Mouse (Mus musculus): ENCODE measurements around the gene Kdm6a. TPM values are rescaled to one million over a fixed set of nuclear protein-coding genes. Genes with fewer than 3 reads are reported as not detected.

Gene Kdm6a
- polyA plus RNA-seq, 1 experiment from 2014 or later = 33.4 TPM

DNA sequence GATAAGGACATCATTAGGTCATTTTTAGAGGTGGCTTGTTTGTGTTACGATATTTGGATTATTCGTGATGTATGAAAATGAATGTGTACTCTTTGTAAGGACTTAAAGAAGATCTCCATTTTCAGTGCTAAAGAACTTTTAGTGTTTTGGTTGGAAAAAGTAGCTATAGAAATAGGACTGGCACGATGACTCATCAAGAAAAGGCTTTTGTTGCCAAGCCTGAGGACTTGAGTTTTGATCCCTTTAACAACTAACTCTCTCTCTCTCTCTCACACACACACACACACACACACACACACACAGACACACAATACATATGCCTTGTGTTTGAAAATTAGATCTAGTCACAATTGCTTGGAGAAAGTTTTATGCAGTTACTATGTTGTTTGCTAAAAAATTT lies 4.6 kb downstream of the Kdm6a start:
- Histone ChIP-seq H3K4me2 (replicated peaks; ENCODE audit: low read depth, low read length) (no peak overlapping the region), H3K9me3 (ENCODE audit: control insufficient read depth, low read depth, low read length) (no peaks in the 10 kb centered on the region), H3K4me1 (ENCODE audit: control insufficient read depth, insufficient read depth, low read length) (no peaks in the 10 kb centered on the region), H3K27me3 (ENCODE audit: control insufficient read depth, insufficient read depth, low read length) (no peaks in the 10 kb centered on the region), H3K4me3 (ENCODE audit: low read depth, low read length) (no peak overlapping the region), H3K36me3 (ENCODE audit: control insufficient read depth, insufficient read depth, low read length) (no peaks in the 10 kb centered on the region), H3K27ac (ENCODE audit: low read length) (no peak overlapping the region), H3K9ac (replicated peaks; ENCODE audit: low read depth, low read length) (no peak overlapping the region)
- 75% methylated on average over 3 of the region's 3 CpGs for WGBS
- ATAC-seq (ENCODE audit: insufficient number of reproducible peaks, insufficient read depth, low FRiP score, low read depth) = no peak

DNA sequence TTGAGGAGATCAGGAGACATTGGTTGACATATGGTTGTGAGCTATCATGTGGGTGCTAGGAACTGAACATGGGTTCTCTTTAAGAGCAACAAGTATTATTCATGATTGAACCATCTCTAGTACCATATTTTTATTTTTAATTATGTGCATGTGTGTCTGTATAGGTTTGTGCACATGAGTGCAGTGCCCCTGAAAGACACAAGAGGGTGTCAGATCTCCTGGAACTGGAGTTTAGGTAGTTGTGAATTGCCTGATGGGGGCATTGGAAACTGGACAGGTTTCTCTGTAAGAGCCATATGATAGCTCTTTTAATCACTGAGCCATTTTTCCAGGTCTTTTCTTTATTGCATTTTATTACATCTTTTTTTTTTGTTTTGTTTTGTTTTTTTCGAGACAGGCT lies 6.6 kb downstream of the Kdm6a start:
- Histone ChIP-seq H3K4me3 (ENCODE audit: low read depth, low read length) (no peak overlapping the region), H3K9ac (replicated peaks; ENCODE audit: low read depth, low read length) (no peak overlapping the region), H3K9me3 (ENCODE audit: control insufficient read depth, low read depth, low read length) (no peaks in the 10 kb centered on the region), H3K4me1 (ENCODE audit: control insufficient read depth, insufficient read depth, low read length) (no peaks in the 10 kb centered on the region), H3K36me3 (ENCODE audit: control insufficient read depth, insufficient read depth, low read length) (no peaks in the 10 kb centered on the region), H3K4me2 (replicated peaks; ENCODE audit: low read depth, low read length) (no peak overlapping the region), H3K27me3 (ENCODE audit: control insufficient read depth, insufficient read depth, low read length) (no peaks in the 10 kb centered on the region), H3K27ac (ENCODE audit: low read length) (no peak overlapping the region)
- no peak for ATAC-seq (ENCODE audit: insufficient number of reproducible peaks, insufficient read depth, low FRiP score, low read depth)
- 80% methylated on average over 1 of the region's 1 CpGs for WGBS

DNA sequence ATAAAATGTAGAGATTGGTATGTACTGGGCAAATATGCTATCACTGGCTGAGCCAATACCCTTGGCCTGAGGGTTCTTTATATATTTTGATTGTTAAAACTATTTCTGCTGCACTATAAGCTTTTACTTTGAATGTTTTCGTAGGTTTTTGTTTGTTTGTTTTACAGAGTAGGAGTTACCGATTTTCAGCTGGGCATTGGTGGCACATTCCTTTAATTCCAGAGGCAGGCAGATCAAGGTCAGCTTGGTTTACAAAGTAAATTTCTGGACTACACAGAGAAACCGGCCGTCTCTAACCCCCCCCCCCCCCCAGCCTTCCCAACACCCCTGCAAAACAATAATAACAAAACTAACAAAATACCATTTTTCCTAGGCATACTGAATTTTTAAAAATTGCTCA lies 12.5 kb downstream of the Kdm6a start:
- H3K27ac ChIP-seq (ENCODE audit: low read length) = no peak overlapping the region
- WGBS = 15% methylated on average over 4 of the region's 4 CpGs
- no peak overlapping the region for H3K4me2 ChIP-seq (replicated peaks; ENCODE audit: low read depth, low read length)
- no peak overlapping the region for H3K4me3 ChIP-seq (ENCODE audit: low read depth, low read length)
- H3K9me3 ChIP-seq (ENCODE audit: control insufficient read depth, low read depth, low read length) = no peaks in the 10 kb centered on the region
- H3K36me3 ChIP-seq (ENCODE audit: control insufficient read depth, insufficient read depth, low read length) = no peaks in the 10 kb centered on the region
- no peak for ATAC-seq (ENCODE audit: insufficient number of reproducible peaks, insufficient read depth, low FRiP score, low read depth)
- H3K9ac ChIP-seq (replicated peaks; ENCODE audit: low read depth, low read length) = no peak overlapping the region
- no peaks in the 10 kb centered on the region for H3K4me1 ChIP-seq (ENCODE audit: control insufficient read depth, insufficient read depth, low read length)
- H3K27me3 ChIP-seq (ENCODE audit: control insufficient read depth, insufficient read depth, low read length) = no peaks in the 10 kb centered on the region

DNA sequence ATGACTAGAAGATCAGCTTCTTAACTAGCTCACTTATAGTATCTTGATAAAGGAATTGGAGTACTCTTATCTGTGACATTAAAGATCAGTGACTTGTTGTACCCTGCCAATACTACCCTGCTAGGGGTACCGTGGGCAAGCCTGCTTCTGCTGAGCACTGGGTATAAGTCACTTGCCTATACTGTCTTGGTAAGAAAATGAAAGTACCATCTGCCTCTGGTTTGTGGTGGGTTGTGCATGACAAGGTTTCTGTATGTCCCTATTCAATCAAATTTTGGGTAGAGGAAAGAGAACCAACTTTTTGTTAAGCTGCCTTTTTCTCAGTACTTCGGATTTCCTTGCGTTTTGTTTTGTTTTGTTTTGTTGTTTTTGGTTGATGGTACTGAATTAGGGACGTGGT lies 15.4 kb downstream of the Kdm6a start:
- no peaks in the 10 kb centered on the region for H3K4me1 ChIP-seq (ENCODE audit: control insufficient read depth, insufficient read depth, low read length)

DNA sequence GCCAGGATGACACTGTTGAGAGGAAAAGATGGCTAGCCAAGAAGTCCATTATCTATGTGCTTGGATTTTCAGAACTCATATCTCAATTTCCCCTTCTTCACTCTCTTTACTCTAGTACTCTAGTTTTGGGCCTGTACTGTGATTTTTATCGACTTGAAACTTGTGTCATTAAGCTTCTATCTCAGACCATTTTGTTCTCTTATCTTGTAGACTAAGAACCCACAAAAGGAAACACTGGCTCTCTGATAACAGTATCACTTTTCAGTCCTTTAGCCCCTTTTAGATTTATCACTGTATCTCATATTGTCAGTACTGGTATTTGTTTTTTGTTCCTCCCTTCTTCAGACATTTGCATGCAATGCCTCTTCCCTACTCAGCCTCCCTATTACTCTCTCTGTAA lies 17.1 kb downstream of the Kdm6a start:
- Histone ChIP-seq H3K27me3 (ENCODE audit: control insufficient read depth, insufficient read depth, low read length) (no peaks in the 10 kb centered on the region), H3K4me2 (replicated peaks; ENCODE audit: low read depth, low read length) (no peak overlapping the region), H3K9ac (replicated peaks; ENCODE audit: low read depth, low read length) (no peak overlapping the region), H3K36me3 (ENCODE audit: control insufficient read depth, insufficient read depth, low read length) (no peaks in the 10 kb centered on the region), H3K27ac (ENCODE audit: low read length) (no peak overlapping the region), H3K4me3 (ENCODE audit: low read depth, low read length) (no peak overlapping the region), H3K9me3 (ENCODE audit: control insufficient read depth, low read depth, low read length) (no peaks in the 10 kb centered on the region), H3K4me1 (ENCODE audit: control insufficient read depth, insufficient read depth, low read length) (no peaks in the 10 kb centered on the region)
- 56% methylated on average over 1 of the region's 1 CpGs for WGBS
- ATAC-seq (ENCODE audit: insufficient number of reproducible peaks, insufficient read depth, low FRiP score, low read depth) = no peak

More for the DNA sequence above, 15.4 kb downstream of the Kdm6a start:
- no peaks in the 10 kb centered on the region for H3K36me3 ChIP-seq (ENCODE audit: control insufficient read depth, insufficient read depth, low read length)
- 88% methylated on average over 4 of the region's 4 CpGs for WGBS
- no peaks in the 10 kb centered on the region for H3K27me3 ChIP-seq (ENCODE audit: control insufficient read depth, insufficient read depth, low read length)
- no peaks in the 10 kb centered on the region for H3K9me3 ChIP-seq (ENCODE audit: control insufficient read depth, low read depth, low read length)
- no peak for ATAC-seq (ENCODE audit: insufficient number of reproducible peaks, insufficient read depth, low FRiP score, low read depth)
- H3K4me2 ChIP-seq (replicated peaks; ENCODE audit: low read depth, low read length) = no peak overlapping the region
- H3K27ac ChIP-seq (ENCODE audit: low read length) = no peak overlapping the region
- no peak overlapping the region for H3K4me3 ChIP-seq (ENCODE audit: low read depth, low read length)
- H3K9ac ChIP-seq (replicated peaks; ENCODE audit: low read depth, low read length) = no peak overlapping the region

DNA sequence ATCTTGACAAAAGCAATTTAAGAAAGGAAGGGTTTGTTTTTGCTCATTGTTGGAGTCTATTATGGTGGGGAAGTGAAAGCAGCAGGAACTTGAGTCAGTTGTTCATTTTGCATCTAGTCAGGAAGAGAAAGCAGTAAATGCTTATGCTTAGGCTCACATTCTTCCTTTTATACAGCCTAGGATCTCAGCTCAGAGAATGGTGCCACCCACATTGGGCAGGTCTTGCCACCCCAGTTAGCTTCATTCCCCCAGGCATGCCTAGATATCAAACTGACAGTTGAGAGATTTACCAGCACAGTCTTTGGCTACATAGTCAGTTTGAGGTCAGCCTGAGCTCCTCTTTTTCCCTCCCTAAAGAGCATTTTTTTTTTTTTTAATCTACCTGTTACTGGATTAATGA lies 24.8 kb downstream of the Kdm6a start:
- no peaks in the 10 kb centered on the region for H3K4me1 ChIP-seq (ENCODE audit: control insufficient read depth, insufficient read depth, low read length)
- no peaks in the 10 kb centered on the region for H3K9me3 ChIP-seq (ENCODE audit: control insufficient read depth, low read depth, low read length)
- H3K27me3 ChIP-seq (ENCODE audit: control insufficient read depth, insufficient read depth, low read length) = no peaks in the 10 kb centered on the region
- H3K36me3 ChIP-seq (ENCODE audit: control insufficient read depth, insufficient read depth, low read length) = no peaks in the 10 kb centered on the region
- H3K4me3 ChIP-seq (ENCODE audit: low read depth, low read length) = no peak overlapping the region
- no peak overlapping the region for H3K27ac ChIP-seq (ENCODE audit: low read length)
- H3K4me2 ChIP-seq (replicated peaks; ENCODE audit: low read depth, low read length) = no peak overlapping the region
- ATAC-seq (ENCODE audit: insufficient number of reproducible peaks, insufficient read depth, low FRiP score, low read depth) = no peak
- no peak overlapping the region for H3K9ac ChIP-seq (replicated peaks; ENCODE audit: low read depth, low read length)

DNA sequence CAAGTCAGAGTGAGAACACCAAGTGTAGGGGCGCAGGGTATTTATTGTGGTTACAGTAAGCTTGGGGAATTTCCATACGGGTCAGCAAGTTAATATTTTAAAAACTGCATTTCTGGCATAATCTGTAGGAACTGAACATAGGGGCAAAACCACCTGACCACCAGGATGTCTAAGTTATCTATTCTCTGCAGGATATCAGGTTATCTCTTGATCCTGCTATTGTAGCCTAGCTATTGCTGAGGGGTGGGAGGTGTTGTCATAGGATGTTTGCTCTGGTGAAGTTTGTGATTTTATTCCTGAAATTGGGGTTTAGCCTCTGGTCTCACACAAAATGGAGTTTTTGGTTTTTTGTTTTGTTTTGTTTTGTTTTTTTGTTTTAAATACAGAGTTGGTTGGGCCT lies 25.9 kb downstream of the Kdm6a start:
- Histone ChIP-seq H3K36me3 (ENCODE audit: control insufficient read depth, insufficient read depth, low read length) (no peaks in the 10 kb centered on the region), H3K4me3 (ENCODE audit: low read depth, low read length) (no peak overlapping the region), H3K9ac (replicated peaks; ENCODE audit: low read depth, low read length) (no peak overlapping the region), H3K4me2 (replicated peaks; ENCODE audit: low read depth, low read length) (no peak overlapping the region), H3K27ac (ENCODE audit: low read length) (no peak overlapping the region), H3K9me3 (ENCODE audit: control insufficient read depth, low read depth, low read length) (no peaks in the 10 kb centered on the region), H3K27me3 (ENCODE audit: control insufficient read depth, insufficient read depth, low read length) (no peaks in the 10 kb centered on the region), H3K4me1 (ENCODE audit: control insufficient read depth, insufficient read depth, low read length) (no peaks in the 10 kb centered on the region)
- ATAC-seq (ENCODE audit: insufficient number of reproducible peaks, insufficient read depth, low FRiP score, low read depth) = no peak
- WGBS = 81% methylated on average over 2 of the region's 2 CpGs

DNA sequence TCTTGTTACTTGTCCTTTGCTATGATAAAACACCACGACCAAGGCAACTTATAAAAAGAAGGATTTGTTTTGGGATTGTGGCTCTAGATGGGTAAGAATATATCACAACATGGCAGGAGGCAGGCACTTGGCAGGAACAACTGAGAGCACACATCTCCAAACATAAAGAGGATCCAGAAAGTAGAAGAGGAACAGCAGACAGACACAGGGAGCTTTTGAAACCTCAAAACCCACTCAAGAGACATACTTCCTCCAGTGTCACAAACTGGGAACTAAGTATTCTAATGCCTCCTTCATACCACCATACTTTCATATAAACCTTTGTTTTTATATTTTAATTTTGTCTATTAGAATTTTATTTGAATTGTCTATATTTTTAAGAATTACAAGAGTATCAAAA lies 77.2 kb downstream of the Kdm6a start:
- Histone ChIP-seq H3K36me3 (ENCODE audit: control insufficient read depth, insufficient read depth, low read length) (peaks cover 5% of the 10 kb centered on the region; the same call in 1 of the 2 replicates), H3K9me3 (ENCODE audit: control insufficient read depth, low read depth, low read length) (no peaks in the 10 kb centered on the region), H3K9ac (replicated peaks; ENCODE audit: low read depth, low read length) (no peak overlapping the region), H3K4me1 (ENCODE audit: control insufficient read depth, insufficient read depth, low read length) (no peaks in the 10 kb centered on the region), H3K4me2 (replicated peaks; ENCODE audit: low read depth, low read length) (no peak overlapping the region), H3K27me3 (ENCODE audit: control insufficient read depth, insufficient read depth, low read length) (no peaks in the 10 kb centered on the region), H3K27ac (ENCODE audit: low read length) (no peak overlapping the region), H3K4me3 (ENCODE audit: low read depth, low read length) (no peak overlapping the region)
- 74% methylated on average over 1 of the region's 1 CpGs for WGBS
- no peak for ATAC-seq (ENCODE audit: insufficient number of reproducible peaks, insufficient read depth, low FRiP score, low read depth)

DNA sequence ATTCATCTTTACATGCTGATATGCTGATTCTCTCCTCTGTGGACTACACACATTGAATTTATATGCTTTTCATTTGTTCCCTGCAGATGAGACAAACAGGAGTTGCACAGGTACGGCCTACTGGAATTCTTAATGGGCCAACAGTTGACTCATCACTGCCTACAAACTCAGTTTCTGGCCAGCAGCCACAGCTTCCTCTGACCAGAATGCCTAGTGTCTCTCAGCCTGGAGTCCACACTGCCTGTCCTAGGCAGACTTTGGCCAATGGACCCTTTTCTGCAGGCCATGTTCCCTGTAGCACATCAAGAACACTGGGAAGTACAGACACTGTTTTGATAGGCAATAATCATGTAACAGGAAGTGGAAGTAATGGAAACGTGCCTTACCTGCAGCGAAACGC lies 88.2 kb downstream of the Kdm6a start:
- Histone ChIP-seq H3K4me3 (ENCODE audit: low read depth, low read length) (no peak overlapping the region), H3K27ac (ENCODE audit: low read length) (no peak overlapping the region), H3K27me3 (ENCODE audit: control insufficient read depth, insufficient read depth, low read length) (no peaks in the 10 kb centered on the region), H3K36me3 (ENCODE audit: control insufficient read depth, insufficient read depth, low read length) (peaks cover 12% of the 10 kb centered on the region), H3K9me3 (ENCODE audit: control insufficient read depth, low read depth, low read length) (no peaks in the 10 kb centered on the region), H3K4me1 (ENCODE audit: control insufficient read depth, insufficient read depth, low read length) (no peaks in the 10 kb centered on the region), H3K9ac (replicated peaks; ENCODE audit: low read depth, low read length) (no peak overlapping the region), H3K4me2 (replicated peaks; ENCODE audit: low read depth, low read length) (no peak overlapping the region)
- no peak for ATAC-seq (ENCODE audit: insufficient number of reproducible peaks, insufficient read depth, low FRiP score, low read depth)
- WGBS = 98% methylated on average over 4 of the region's 4 CpGs
